Mouse (Mus musculus) spleen, adult 12 weeks (tissue): Measurements from ENCODE around the gene Gm128.

ENCODE experiments used
- DNase-seq: peaks from one replicate; pipeline ENCODE4 v3.0.0; 2022; ENCODE audit warnings: low spot score

Gene Gm128

DNA sequence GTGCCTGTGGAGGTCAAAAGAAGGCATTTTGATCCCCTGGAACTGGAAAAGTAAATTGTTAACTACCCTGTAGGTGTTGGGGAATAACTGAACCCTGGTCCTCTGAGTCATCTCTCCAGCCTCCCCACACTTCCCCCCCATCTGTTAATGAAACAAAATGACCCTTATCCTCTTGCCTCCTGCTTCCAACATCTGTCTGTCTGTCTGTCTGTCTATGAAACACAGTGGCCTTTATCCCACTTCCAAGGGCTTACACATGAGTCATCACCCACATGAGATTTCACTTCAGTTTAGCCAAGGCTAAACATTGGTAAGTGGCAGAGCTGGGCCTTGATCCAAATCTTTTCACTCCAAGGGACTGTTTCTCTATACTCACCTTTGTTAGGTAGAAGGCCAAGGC lies 26.5 kb upstream of the Gm128 start:
- no peak for DNase-seq

DNA sequence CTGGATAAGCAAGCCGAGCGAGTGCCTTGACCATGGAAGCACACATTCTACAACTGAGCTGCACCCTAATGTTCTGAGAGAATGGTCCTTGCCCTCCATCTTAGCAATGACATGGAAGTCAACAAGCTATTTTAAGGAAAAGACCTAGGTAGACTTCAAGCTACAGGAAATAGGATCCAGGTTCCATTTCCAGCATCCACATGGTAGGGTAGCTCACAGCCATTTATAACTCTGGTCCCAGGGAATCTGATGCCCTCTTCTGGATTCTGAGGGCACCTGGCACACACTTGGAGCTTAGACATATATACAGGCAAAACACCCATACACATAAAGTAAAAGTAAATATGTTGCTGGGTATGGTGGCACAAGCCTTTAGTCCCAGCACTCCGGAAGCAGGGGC lies 24.7 kb upstream of the Gm128 start:
- DNase-seq, result no peak

DNA sequence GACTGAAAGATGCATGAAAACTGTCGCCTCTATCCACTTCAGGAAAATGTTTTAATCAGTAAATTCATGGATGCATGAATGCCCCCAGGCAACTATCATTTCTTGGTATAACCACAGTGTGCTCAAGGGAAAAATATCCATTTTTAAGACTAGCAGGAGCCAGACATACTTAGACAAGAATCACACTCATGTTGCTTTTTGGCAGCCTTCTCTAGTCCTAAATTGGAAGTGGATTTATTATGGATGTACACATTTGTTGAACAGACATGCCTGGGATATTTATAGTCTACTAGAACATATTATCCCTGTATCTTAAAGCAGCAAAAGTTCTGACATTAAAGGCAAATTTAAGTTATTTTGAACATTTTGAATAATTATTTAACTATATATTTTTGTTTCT lies 23.3 kb upstream of the Gm128 start:
- no peak for DNase-seq

DNA sequence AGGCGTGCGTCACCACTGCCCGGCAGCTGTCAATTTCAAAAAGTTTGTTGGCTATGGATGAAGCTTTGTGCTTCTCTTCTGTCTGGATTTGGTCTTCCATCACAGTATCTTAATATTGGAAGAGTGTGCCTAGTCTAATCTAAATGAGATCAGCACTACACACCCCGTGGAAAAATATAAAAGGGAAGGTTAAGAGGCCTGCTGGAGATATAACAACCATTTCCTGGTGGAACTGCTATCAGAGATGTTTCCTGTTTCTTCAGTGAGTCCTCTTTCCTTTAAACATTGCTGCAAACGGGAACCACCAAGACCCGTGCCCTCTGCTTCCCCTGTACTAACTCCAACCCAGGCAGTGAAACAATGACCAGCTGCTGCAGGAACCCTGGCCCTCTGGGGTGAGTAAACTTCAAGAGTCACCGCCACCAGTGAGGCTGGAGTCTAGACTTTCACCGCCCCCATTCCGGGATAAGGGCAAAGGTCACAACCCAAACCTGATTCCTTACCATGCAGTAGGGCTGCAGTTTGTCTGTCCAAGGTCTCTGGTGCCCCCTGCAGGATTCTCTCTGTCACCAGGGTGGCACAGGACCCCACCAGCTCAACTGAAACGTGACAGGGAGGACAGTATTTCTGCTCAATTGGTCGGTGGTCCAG lies 21.8 kb upstream of the Gm128 start:
- DNase-seq, result peak; percentile 64

DNA sequence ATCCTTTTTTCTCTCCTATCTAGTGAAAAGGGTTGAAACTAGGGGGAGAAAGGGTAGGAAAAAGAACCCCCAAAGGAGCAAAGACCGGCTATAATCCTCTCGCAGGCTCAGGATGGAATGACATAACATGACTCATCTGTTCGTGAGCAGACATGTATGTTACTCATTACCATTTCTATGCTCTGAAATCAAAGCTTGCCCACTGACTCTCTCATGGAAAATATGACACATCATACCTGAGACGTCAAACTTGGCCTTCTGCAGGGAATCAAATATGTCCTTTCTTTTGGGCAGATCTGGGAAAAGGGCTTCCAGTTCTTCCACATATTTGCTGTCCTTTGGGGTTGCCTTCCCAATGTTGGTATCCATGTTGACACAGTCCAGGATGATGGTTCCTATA lies 20.6 kb upstream of the Gm128 start:
- no peak for DNase-seq

DNA sequence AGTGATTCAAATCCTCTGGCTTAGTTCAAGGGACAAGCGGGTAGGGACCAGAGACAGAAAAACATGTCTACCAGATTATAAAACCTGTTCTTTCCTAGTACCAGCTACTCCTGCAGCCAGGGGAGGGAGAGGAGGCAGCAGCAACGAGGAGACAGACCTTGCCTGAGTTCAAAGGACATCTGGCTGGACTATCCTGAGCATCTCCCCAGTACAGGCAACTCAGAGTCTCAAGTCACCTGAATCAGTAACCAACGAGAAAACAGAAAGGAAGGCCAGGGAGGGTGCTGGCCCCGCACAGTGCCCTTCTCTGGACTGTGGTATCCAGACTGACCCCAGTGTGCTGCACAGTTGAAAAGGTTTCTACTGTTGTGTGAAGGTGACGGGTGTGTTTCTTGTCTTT lies 15.5 kb upstream of the Gm128 start:
- DNase-seq, result no peak

DNA sequence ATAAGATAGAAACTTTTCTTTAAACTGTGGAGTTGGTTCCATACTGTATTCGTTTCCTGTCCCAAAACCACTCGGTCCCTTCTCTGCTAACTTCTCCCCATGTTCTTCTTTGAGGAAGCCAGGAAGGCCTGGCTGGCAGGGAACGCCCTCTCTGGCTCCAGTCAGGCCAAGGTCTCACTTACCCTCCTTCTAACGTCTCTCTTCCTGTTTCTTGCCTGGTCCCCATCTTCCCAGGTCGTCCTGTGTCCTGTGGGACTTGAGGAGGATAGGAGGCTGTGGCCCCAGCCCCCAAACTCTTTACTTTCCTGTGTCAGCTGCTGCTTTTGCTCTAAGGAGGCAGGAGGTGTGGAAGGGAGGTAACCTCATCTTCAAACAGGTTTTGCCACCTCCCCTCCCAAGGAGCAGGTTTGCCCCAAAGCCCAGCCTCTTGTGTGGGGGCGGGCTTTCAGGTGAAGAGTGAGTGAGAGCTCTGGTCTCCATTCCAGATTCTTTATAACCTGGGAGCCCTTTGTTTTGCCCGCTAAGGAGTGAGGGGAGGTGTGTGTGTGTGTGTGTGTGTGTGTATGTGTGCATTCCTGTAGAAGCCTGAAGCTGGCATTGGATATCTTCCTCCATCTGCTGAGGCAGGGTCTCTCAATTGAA lies 9.5 kb upstream of the Gm128 start, which contains the start of gene Bnipl:
Gene Bnipl, minus strand, starts transcription at position 411 of the 642 bp plus-strand sequence.
- DNase-seq, result no peak

DNA sequence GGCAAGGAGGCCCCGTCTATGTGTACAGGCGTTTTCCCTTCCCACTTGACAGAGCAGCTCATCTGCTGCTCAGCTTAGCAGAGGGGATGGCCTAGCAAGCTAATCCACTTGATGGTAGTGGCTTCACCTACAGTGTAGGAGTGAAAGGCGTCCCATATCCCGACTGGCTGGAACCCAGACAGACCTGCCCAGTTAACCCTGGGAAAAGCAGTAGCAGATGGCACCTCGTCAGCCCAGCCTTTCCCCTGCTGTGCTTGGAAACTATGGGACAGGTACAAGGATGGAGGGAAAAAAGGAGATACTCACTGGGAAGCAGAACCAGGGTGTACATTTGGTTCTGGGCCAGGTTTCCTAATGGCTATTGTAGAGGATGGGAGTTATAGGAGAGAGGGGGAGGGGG lies 9.0 kb upstream of the Gm128 start:
- no peak for DNase-seq

DNA sequence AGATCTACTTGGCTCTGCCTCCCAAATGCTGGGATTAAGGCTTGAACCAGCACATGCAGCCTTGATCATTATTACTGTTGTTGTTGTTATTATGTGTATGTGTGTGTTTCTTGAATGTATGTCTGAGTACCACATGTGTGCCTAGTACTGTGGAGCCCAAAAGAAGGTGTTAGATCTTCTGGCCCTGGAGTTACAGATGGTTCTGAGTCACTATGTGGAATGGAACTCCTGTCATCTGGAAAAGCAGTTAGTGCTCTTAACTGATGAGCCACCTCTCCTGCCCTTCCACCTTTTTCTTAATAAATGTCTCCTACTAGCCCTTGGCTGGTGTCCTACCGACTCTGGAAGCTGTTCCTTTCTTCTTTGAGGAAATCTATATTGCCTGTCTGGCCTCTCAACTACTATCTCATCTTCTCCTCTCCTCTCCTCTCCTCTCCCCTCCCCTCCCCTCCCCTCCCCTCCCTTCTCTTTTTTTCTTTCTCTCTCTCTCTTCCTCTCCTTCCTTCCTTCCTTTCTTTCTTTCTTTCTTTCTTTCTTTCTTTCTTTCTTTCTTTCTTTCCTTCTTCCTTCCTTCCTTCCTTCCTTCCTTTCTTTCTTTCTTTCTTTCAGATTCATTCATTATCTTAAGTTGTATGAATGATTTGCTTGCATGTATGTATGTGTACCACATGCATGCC lies 6.4 kb upstream of the Gm128 start:
- DNase-seq, result no peak

DNA sequence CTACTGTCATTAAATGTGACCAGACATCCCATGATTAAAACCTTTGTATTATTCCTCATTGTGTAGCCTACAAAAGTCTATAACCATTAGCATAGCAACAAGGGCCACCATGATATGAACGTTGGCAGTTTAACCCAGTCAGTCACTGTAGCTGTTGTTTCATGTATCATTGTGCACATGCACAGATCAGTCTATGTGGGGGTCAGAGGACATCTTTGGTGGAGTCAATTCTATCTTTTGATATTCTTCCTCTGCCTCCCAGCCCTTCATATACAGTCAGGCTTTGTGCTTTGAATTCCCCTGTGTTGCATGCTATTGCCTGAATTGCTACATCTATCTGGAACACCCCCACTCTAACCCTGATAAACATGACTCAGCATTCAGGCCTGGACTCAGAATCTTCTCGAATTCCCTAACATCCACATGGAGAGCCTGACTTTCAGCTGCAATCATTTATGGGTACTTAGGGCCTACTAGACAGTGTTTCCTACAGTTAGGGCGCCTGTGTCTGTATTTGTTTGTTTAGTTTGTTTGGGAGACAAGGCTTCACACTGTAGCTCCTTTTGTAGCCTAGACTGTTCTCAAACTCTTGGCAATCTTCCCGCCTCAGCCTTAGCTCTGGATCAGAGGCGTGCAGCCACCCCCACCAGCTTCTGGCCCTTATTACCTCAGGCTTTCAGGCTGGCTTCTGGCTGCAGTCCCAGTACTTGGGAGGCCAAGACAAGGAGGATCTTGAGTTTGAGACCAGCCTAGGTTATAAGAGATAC lies 5.2 kb upstream of the Gm128 start:
- DNase-seq, result peak; percentile 41

DNA sequence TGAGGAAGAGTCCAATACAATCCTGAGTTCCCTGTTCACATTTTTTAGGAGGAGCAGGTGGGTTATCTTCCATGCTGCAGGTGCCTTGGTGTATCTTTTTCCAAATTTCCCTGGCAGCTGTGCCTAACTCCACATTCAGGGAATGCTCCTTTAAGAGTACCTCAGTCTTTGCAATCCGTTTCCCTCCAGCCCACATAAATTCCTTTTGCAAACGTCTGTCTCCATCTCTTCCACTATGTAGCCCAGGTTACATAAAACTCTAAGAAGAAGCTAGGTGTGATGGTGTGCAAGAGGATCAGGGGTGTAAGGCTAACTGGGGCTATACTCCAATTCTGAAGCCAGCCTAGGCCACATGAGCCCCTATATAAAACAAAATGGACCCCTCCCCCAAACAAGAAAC lies 1.7 kb upstream of the Gm128 start:
- no peak for DNase-seq

DNA sequence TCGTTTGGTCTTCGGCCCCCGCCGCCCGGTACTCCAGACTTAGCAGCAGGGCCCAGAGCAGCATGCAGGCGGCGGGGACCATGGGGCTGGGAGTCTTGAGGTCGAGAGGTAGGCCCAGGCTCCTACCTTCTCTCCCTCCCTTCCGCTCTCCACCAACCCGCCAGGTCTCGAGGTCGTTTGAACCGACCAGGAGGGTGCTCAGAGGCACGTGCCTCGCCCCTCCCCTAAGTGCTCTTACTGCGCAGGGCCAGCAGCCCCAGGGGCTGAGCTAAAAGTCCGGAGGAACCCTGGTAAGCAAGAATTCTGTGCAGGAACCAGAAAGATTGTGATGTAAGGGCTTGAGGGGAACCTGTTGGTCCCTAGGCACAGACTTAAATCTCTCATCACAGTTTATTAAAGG lies 498 bp downstream of the Gm128 start:
- no peak for DNase-seq

DNA sequence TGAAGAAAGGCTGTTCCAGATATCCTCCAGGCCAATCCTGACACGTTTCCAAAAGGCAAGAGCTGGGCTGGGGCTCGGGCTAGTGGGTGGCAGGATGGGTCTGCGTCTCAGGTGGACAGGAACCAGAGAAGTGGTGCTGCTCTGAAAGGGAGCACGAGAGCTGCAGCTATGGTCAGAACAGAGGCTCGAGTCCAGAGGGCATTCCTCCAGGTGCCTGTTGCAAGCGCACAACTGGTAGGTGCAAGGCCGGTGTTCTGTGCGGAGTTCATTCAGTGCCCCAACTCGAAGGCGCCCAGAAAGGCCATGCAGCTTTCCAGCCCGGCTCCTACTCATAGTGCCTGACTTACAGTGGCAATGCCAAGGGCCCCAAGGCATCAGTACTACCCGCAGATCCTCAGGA lies 1.4 kb downstream of the Gm128 start:
- no peak for DNase-seq

DNA sequence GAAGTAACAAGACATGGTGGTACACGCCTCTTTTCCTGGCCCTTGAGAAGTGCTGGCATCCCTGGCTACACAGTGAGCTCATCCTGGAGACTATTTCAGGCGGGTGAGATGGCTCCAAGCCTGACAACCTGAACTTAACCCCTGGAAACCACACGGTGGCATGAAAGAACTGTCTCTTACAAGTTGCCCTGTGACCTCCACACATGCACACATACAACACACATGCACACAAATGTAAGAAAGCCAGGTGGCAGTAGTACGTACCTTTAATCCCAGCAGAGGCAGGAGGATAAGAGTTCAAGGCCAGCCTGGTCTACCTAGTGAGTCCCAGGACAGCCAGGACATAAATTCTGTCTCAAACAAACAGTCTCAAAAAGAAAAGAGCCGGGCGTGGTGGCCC lies 2.4 kb downstream of the Gm128 start:
- DNase-seq, result no peak

DNA sequence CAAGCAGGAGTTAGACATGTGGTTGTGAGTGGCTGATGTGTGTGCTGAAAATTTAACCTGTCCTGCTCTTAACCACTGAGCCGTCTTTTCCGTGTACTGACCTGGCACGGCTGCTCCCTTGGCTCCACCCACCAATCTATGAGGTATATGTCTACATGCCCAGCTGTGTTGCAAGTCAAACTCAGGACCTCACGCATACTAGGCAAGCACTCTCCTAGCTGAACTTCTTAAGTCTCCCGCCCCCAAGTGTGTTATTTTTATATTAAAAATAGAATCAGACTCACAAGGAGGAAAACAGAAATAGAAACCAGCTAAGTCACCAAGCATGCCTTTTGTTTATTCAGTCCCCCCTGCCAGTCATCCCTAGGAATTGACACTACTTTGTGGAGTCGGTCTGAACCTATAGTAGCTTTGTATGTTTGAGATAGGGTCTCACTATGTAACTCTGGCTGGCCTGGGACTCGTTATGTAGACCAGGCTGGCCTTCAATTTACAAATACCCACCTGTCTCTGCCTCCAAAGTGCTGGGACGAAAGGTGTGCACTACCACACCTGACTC lies 3.8 kb downstream of the Gm128 start:
- DNase-seq, result no peak

DNA sequence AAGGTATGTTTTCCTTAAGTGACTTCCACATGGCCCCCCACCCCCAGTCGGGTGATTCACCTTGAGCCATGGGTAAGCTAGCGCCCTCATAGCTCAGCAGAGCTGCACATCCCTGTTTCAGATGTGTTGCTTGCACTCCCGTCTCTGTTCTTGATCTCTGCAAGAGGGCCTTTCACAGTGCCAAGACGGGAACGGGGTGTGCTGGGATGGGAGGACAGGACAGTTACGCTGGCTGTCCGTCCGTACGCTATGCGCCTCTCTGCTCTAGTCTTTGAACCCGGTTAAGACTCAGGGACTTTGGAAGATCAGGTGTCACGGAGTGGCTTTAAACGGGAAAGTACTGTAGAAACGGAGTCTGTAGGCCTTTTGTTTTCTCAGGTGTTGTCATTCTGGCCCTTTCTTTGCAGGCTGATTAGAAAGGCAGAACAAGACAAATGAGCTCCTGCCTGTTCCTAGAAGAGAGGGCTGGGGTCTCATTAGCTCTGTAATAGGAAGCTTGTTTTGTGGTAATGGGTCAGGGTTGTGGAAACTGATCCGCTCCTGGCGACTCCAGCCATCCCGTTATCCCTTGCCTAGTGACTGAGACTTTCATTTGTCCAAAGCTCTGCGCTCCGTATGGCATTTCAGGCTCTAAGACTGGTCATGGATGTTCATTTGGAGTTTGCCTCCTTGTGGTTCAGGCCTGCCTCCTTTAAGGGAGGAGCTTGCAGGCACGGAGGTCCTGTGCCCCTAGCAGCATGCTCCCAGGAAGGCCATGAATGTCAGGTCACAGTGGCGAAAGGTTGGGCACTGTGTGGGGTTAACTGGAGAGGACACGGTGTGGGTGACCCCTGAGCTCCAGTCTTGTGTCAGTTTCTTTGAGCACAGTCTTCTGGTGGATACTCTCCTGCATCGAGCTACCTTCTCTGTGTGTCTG lies 5.8 kb downstream of the Gm128 start:
- DNase-seq, result no peak

DNA sequence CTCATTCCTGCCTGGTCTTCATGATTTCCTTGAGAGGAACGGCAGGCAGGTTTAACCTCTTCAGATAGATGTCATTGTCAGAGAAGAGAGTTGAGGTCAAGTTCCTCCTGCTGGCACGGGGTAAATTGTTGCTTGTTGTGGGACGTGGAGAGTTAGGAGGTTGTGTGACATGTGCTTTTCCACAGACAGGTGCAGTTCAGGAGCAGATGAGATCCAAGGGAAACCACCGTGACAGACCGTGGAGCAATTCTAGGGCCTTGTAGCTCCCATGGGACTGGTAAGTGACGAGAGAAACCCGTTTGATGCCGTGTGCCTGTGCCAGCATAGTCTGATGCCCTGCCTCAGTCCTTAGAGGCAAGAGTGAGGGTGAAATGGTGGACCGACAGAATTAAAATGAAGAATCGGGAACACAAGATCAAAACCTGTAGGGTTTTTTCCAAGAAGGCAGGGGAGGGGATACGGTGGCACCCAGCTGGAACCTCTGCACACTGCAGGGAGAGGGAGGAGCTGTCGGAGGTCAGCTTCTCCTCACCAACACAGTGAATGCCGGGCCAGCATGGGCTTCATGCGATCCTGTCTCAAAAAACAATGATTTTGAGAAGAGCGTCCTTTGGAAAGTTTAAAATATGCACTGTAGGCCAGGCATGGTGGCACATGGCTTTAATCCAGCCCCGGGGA lies 8.0 kb downstream of the Gm128 start:
- DNase-seq, result no peak

DNA sequence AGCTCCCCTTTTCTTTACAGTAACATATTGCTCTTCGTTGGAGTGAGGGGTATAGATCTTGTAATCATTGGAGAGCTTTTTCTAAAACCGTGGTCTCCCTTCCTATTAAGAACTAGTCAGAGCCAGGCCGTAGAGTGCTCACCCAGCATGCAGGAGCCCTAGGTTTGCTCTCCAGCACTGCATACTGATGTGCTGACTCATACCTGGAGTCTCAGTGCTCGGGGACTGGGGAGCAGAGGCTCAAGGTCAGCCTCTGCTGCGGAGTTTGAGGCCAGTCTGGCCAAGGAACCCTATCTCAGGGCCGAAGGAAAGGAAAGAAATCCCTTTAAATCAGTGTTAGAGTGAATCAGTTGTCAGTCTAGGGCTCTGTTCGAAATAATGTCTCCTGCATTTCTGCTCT lies 8.6 kb downstream of the Gm128 start:
- no peak for DNase-seq

DNA sequence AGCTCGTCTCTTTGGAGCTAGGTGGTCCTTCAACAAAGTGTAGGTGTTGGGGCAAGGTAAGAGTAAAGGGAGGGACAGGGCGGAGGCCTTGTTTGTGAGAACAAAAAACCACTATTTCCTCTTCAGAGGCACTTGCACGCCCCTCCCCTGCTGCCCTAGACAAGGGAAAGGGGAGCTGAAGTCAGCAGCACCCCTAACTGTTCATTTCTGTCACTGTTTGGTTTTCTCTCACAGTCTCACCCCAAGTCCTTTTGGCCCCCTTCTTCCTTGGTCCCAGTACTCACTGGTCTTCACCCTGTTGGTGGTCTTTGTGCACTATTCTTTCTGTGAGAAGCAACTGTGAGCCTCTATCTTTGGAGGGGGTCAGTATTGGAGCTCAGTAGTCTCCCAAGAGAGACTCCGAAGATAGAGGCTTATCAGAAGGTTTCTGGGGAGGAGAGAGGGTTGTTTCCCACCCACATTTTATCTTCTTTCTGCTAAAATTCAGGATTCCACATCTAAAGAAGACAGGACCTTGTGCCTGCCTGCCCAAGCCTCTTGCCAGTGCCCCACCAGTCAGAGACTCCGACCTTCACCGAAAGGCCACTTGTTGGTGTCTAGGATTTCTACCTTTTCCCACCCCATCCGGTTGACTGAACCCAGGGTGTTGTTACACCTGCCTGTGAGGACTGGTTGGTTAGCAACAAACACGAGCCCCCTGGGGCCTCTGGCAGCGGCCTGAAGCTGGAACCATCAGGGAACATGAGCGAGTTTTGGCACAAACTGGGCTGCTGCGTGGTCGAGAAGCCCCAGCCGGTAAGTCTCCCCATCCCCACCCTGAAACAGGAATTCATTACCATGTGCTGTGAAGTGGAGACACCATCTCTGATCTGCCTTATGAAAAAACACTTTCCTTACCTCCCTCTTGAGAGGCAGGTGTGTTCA lies 9.8 kb downstream of the Gm128 start, which contains the start of gene Mllt11:
Gene Mllt11, minus strand, starts transcription at position 874 of the 924 bp plus-strand sequence.
- no peak for DNase-seq
